Mouse (Mus musculus): ENCODE measurements around the gene Tmem51.

Gene Tmem51

GRCm38 (mm10) chr4:142082703-142083102 lies 1.4 kb downstream of the Tmem51 start:
- in situ Hi-C loops (cut with MboI; ENCODE audit: low sequenced_read_pairs): loop anchor here (10.0 to 25.0 kb wide), 2 partner anchors 68 to 270 kb away; partner anchors contain the start of gene Fhad1

GRCm38 (mm10) chr4:142081631-142082283 lies 2.3 kb downstream of the Tmem51 start:
- in situ Hi-C loops (cut with MboI; ENCODE audit: low sequenced_read_pairs): loop anchor here (10.0 to 25.0 kb wide), 2 partner anchors 67 to 269 kb away; partner anchors contain the start of gene Fhad1

- in situ Hi-C loops (cut with MboI; ENCODE audit: low sequenced_read_pairs): loop anchor here (10.0 to 25.0 kb wide), 2 partner anchors 66 to 269 kb away; partner anchors contain the start of gene Fhad1
Measured at GRCm38 (mm10) chr4:142080901-142081630, 3.0 kb downstream of the Tmem51 start.

GRCm38 (mm10) chr4:142080487-142080767 lies 3.7 kb downstream of the Tmem51 start:
- in situ Hi-C loops (cut with MboI; ENCODE audit: low sequenced_read_pairs): loop anchor here (10.0 to 25.0 kb wide), 2 partner anchors 66 to 268 kb away; partner anchors contain the start of gene Fhad1

- in situ Hi-C loops (cut with MboI; ENCODE audit: low sequenced_read_pairs): loop anchor here (10.0 to 25.0 kb wide), 2 partner anchors 65 to 268 kb away; partner anchors contain the start of gene Fhad1
Measured at GRCm38 (mm10) chr4:142079629-142080486, 4.2 kb downstream of the Tmem51 start.

- in situ Hi-C loops (cut with MboI; ENCODE audit: low sequenced_read_pairs): loop anchor here (25.0 kb wide), 1 partner anchor 265 kb away; no protein-coding TSS in a partner anchor
Measured at GRCm38 (mm10) chr4:142077572-142078271, 6.4 kb downstream of the Tmem51 start.

- in situ Hi-C loops (cut with MboI; ENCODE audit: low sequenced_read_pairs): loop anchor here (25.0 kb wide), 1 partner anchor 265 kb away; no protein-coding TSS in a partner anchor
Measured at GRCm38 (mm10) chr4:142076883-142077282, 7.2 kb downstream of the Tmem51 start.

GRCm38 (mm10) chr4:142075931-142076330 lies 8.2 kb downstream of the Tmem51 start:
- in situ Hi-C loops (cut with MboI; ENCODE audit: low sequenced_read_pairs): loop anchor here (25.0 kb wide), 1 partner anchor 264 kb away; no protein-coding TSS in a partner anchor

GRCm38 (mm10) chr4:142074060-142074732 lies 9.9 kb downstream of the Tmem51 start:
- in situ Hi-C loops (cut with MboI; ENCODE audit: low sequenced_read_pairs): no loop called here

- in situ Hi-C loops (cut with MboI; ENCODE audit: low sequenced_read_pairs): no loop called here
Measured at GRCm38 (mm10) chr4:142071243-142071991, 12.7 kb downstream of the Tmem51 start.

GRCm38 (mm10) chr4:142070840-142071239 lies 13.3 kb downstream of the Tmem51 start:
- in situ Hi-C loops (cut with MboI; ENCODE audit: low sequenced_read_pairs): no loop called here

- in situ Hi-C loops (cut with MboI; ENCODE audit: low sequenced_read_pairs): no loop called here
Measured at GRCm38 (mm10) chr4:142068899-142069812, 14.9 kb downstream of the Tmem51 start.

- in situ Hi-C loops (cut with MboI; ENCODE audit: low sequenced_read_pairs): no loop called here
Measured at GRCm38 (mm10) chr4:142066576-142066975, 17.5 kb downstream of the Tmem51 start.

- in situ Hi-C loops (cut with MboI; ENCODE audit: low sequenced_read_pairs): no loop called here
Measured at GRCm38 (mm10) chr4:142065835-142066234, 18.3 kb downstream of the Tmem51 start.

GRCm38 (mm10) chr4:142065270-142065669 lies 18.8 kb downstream of the Tmem51 start:
- in situ Hi-C loops (cut with MboI; ENCODE audit: low sequenced_read_pairs): no loop called here

GRCm38 (mm10) chr4:142064582-142065228 lies 19.4 kb downstream of the Tmem51 start:
- in situ Hi-C loops (cut with MboI; ENCODE audit: low sequenced_read_pairs): no loop called here

- in situ Hi-C loops (cut with MboI; ENCODE audit: low sequenced_read_pairs): no loop called here
Measured at GRCm38 (mm10) chr4:142063057-142063534, 21.0 kb downstream of the Tmem51 start.

Data from CH12F3 (cell line).